Mouse (Mus musculus): ENCODE measurements around the gene Ssbp2. TPM values are rescaled to one million over a fixed set of nuclear protein-coding genes. Genes with fewer than 3 reads are reported as not detected.

The Ssbp2 gene
- polyA plus RNA-seq, 1 experiment = 2.5 TPM

DNA sequence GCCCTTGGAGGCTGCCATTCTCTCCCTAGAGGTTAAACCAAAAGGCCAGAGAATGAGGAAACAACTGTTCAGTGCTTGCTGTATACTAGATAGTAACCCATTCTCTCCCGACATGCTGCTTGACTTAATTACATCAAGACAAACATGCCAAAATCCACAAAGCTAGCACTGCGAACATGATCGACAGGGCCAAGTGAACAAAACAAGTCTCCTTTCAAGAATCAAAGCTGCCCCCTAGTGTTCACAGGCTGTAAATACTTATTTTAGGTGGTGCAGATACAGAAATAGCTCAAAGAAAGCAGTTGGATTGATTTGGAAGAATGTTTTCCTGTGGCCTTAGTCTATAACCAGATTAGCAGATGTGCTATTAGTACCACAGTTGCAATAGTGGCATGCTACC, 236.9 kb downstream of the Ssbp2 start:
- no peaks in the 10 kb centered on the region for H3K9me3 ChIP-seq (ENCODE audit: control insufficient read depth, low read length)
- H3K36me3 ChIP-seq (ENCODE audit: control insufficient read depth) = peaks cover 51% of the 10 kb centered on the region
- H3K4me3 ChIP-seq (replicated peaks) = no peak overlapping the region
- TF ChIP-seq GATA1 (IDR thresholded peaks at IDR 0.05; ENCODE audit: low read length) (no peak), TAL1 (IDR thresholded peaks at IDR 0.05; ENCODE audit: low read length) (no peak)
- H3K27me3 ChIP-seq (ENCODE audit: control insufficient read depth) = no peaks in the 10 kb centered on the region
- no peaks in the 10 kb centered on the region for H3K4me1 ChIP-seq (ENCODE audit: control insufficient read depth)

DNA sequence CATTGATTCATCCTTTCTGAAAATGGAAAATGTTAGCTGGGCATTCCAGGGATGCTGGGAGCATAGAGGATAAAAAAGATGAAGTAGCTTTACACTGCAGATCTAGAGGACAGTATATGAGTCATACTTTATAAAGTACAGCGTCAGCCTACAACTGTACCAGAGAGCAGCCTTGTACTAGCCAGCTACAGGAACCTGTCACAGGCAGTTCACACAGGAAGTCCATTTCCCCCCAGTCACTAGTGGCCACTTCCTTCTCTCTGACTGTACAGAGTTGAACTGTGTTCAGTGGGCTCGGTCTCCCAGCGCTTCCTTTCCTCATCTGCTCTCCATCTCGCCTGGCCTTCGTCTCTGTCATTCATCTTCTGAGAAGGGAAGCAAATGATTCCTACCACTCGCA, 242.3 kb downstream of the Ssbp2 start:
- Histone ChIP-seq H3K4me1 (ENCODE audit: control insufficient read depth) (no peaks in the 10 kb centered on the region), H3K9me3 (ENCODE audit: control insufficient read depth, low read length) (no peaks in the 10 kb centered on the region), H3K36me3 (ENCODE audit: control insufficient read depth) (peaks cover 44% of the 10 kb centered on the region), H3K27me3 (ENCODE audit: control insufficient read depth) (no peaks in the 10 kb centered on the region), H3K4me3 (replicated peaks) (no peak overlapping the region)
- TF ChIP-seq GATA1 (IDR thresholded peaks at IDR 0.05; ENCODE audit: low read length) (no peak), TAL1 (IDR thresholded peaks at IDR 0.05; ENCODE audit: low read length) (no peak)

GRCm38 (mm10) chr13:91719487-91719886, 259.4 kb downstream of the Ssbp2 start:
- no peaks in the 10 kb centered on the region for H3K9me3 ChIP-seq (ENCODE audit: control insufficient read depth, low read length)
- H3K27me3 ChIP-seq (ENCODE audit: control insufficient read depth) = no peaks in the 10 kb centered on the region
- H3K4me1 ChIP-seq (ENCODE audit: control insufficient read depth) = no peaks in the 10 kb centered on the region
- TF ChIP-seq TAL1 (IDR thresholded peaks at IDR 0.05; ENCODE audit: low read length) (no peak), GATA1 (IDR thresholded peaks at IDR 0.05; ENCODE audit: low read length) (no peak)
- H3K4me3 ChIP-seq (replicated peaks) = no peak overlapping the region
- no peaks in the 10 kb centered on the region for H3K36me3 ChIP-seq (ENCODE audit: control insufficient read depth)

DNA sequence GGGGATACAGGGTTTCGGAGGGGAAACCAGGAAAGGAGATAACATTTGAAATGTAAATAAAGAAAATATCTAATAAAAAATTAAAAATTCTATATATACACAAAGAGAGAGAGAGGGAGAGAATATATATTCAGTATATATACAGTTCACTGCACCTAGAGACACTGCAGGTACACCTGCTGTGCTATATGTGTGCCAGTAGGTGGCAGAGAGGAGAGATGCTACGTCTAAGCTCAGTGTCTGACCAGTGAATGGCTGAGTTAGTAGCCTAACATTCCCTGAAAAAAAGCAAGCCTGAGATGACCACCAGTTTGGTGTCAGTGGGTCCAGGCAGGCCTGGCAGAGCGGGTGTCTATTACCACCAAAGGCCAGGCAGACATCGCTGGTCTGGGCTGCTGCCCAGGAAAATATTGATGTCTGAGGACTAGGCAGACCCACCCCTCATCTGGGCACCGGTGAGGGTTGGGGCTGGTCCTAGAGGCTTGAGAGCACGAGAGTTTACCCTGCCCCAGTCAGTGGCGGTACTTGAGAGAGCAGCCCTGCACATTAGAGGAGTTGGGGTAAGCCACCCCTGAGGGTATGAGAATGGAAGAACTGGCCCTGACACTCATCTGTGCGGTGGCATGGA, 263.1 kb downstream of the Ssbp2 start:
- Histone ChIP-seq H3K36me3 (ENCODE audit: control insufficient read depth) (no peaks in the 10 kb centered on the region), H3K4me3 (replicated peaks) (no peak overlapping the region), H3K4me1 (ENCODE audit: control insufficient read depth) (no peaks in the 10 kb centered on the region), H3K27me3 (ENCODE audit: control insufficient read depth) (no peaks in the 10 kb centered on the region), H3K9me3 (ENCODE audit: control insufficient read depth, low read length) (no peaks in the 10 kb centered on the region)
- TF ChIP-seq TAL1 (IDR thresholded peaks at IDR 0.05; ENCODE audit: low read length) (no peak), GATA1 (IDR thresholded peaks at IDR 0.05; ENCODE audit: low read length) (no peak)

DNA sequence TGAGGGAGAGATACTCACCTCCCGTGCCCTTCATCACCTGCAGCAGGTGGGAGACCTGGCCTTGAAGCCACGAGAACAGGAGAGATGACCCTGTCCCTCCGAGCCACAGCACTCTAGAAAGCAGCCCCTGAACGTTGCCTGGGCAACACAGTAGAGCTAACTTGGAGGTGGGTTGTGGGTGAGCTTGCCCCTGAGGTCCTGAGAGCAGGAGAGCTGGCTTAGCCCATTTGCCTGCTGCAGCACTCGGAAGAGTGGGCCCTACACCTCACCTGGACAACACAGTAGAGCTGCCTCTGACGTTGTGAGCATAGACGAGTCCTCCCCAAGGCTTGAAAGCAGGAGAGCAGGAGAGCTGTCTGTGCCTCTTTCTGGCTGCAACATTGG, 263.6 kb downstream of the Ssbp2 start:
- no peaks in the 10 kb centered on the region for H3K4me1 ChIP-seq (ENCODE audit: control insufficient read depth)
- H3K36me3 ChIP-seq (ENCODE audit: control insufficient read depth) = no peaks in the 10 kb centered on the region
- no peaks in the 10 kb centered on the region for H3K27me3 ChIP-seq (ENCODE audit: control insufficient read depth)
- no peak for TF ChIP-seq GATA1 (IDR thresholded peaks at IDR 0.05; ENCODE audit: low read length)
- no peak for TF ChIP-seq TAL1 (IDR thresholded peaks at IDR 0.05; ENCODE audit: low read length)
- no peak overlapping the region for H3K4me3 ChIP-seq (replicated peaks)
- H3K9me3 ChIP-seq (ENCODE audit: control insufficient read depth, low read length) = no peaks in the 10 kb centered on the region

DNA sequence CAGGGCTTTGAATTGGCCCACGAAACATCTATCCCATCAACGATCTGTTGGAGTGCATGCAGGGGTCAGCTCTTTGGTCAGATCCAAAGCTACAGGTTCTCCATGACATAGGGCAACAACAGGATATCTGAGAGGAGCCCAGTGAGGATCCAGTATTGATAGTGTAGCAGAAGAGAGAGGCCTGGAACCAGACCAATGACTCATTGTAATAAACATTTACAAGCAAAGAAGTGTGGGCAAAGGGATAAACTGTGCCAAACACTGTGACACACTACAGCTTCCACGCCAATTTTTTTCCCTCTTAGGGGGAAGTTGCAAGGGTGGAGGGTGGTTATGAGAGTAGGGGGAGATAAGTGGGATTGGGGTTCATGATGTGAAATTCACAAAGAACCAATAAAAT, 264.1 kb downstream of the Ssbp2 start:
- no peaks in the 10 kb centered on the region for H3K4me1 ChIP-seq (ENCODE audit: control insufficient read depth)
- TF ChIP-seq TAL1 (IDR thresholded peaks at IDR 0.05; ENCODE audit: low read length) (no peak), GATA1 (IDR thresholded peaks at IDR 0.05; ENCODE audit: low read length) (no peak)

DNA sequence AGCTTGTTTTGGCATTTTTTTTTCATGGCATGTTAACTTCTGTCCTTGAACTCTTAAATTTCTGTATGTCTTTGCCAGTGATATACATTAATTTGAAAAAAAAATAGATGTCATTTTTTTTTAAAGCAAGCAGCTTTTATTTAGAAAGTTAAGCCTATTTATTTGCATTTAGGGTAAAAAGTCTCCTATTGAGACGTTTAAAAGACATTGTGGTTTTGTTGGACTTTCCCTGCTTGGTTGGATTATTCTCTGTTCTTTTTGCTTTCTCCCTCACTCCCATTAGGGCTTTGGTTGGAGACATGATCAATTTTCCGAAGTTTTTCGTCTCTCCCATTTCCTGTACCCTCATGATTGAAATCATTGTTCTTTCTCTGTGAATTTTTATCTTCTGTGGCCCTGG, 265.0 kb downstream of the Ssbp2 start:
- no peak overlapping the region for H3K4me3 ChIP-seq (replicated peaks)
- no peaks in the 10 kb centered on the region for H3K9me3 ChIP-seq (ENCODE audit: control insufficient read depth, low read length)
- H3K36me3 ChIP-seq (ENCODE audit: control insufficient read depth) = no peaks in the 10 kb centered on the region
- no peak for TF ChIP-seq GATA1 (IDR thresholded peaks at IDR 0.05; ENCODE audit: low read length)
- no peak for TF ChIP-seq TAL1 (IDR thresholded peaks at IDR 0.05; ENCODE audit: low read length)
- no peaks in the 10 kb centered on the region for H3K27me3 ChIP-seq (ENCODE audit: control insufficient read depth)
- H3K4me1 ChIP-seq (ENCODE audit: control insufficient read depth) = no peaks in the 10 kb centered on the region

More for the DNA sequence above, 264.1 kb downstream of the Ssbp2 start:
- Histone ChIP-seq H3K9me3 (ENCODE audit: control insufficient read depth, low read length) (no peaks in the 10 kb centered on the region), H3K4me3 (replicated peaks) (no peak overlapping the region), H3K27me3 (ENCODE audit: control insufficient read depth) (no peaks in the 10 kb centered on the region), H3K36me3 (ENCODE audit: control insufficient read depth) (no peaks in the 10 kb centered on the region)

GRCm38 (mm10) chr13:91727899-91728298, 267.8 kb downstream of the Ssbp2 start:
- Histone ChIP-seq H3K4me3 (replicated peaks) (no peak overlapping the region), H3K9me3 (ENCODE audit: control insufficient read depth, low read length) (no peaks in the 10 kb centered on the region), H3K36me3 (ENCODE audit: control insufficient read depth) (no peaks in the 10 kb centered on the region), H3K27me3 (ENCODE audit: control insufficient read depth) (no peaks in the 10 kb centered on the region), H3K4me1 (ENCODE audit: control insufficient read depth) (no peaks in the 10 kb centered on the region)
- TF ChIP-seq GATA1 (IDR thresholded peaks at IDR 0.05; ENCODE audit: low read length) (no peak), TAL1 (IDR thresholded peaks at IDR 0.05; ENCODE audit: low read length) (no peak)

DNA sequence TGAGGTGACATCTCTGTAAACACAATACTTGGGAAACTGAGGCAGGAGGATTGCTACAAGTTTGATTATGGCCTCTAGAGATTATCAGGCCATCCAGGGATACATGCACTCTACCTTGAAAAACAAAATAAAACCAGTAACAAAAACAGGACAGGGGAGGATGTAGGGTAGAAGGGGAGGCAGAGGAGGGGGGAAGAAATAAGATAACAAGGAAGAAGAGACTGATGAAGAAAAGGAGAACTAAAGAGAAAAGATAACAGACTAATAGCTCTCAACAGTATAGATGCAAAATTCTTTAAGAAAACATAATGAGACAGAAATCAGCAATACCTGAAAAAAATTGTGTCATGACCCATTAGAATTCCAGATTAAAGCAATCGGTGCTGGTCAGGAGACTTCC, 277.1 kb downstream of the Ssbp2 start:
- no peak for TF ChIP-seq GATA1 (IDR thresholded peaks at IDR 0.05; ENCODE audit: low read length)
- TF ChIP-seq TAL1 (IDR thresholded peaks at IDR 0.05; ENCODE audit: low read length) = no peak
- Histone ChIP-seq H3K36me3 (ENCODE audit: control insufficient read depth) (no peaks in the 10 kb centered on the region), H3K4me3 (replicated peaks) (no peak overlapping the region), H3K9me3 (ENCODE audit: control insufficient read depth, low read length) (no peaks in the 10 kb centered on the region), H3K27me3 (ENCODE audit: control insufficient read depth) (peaks cover 18% of the 10 kb centered on the region), H3K4me1 (ENCODE audit: control insufficient read depth) (no peaks in the 10 kb centered on the region)

- Histone ChIP-seq H3K9me3 (ENCODE audit: control insufficient read depth, low read length) (no peaks in the 10 kb centered on the region), H3K36me3 (ENCODE audit: control insufficient read depth) (no peaks in the 10 kb centered on the region), H3K4me1 (ENCODE audit: control insufficient read depth) (no peaks in the 10 kb centered on the region), H3K4me3 (replicated peaks) (peak overlapping the region; percentile 50), H3K27me3 (ENCODE audit: control insufficient read depth) (peaks cover 25% of the 10 kb centered on the region)
- TF ChIP-seq TAL1 (IDR thresholded peaks at IDR 0.05; ENCODE audit: low read length) (no peak), GATA1 (IDR thresholded peaks at IDR 0.05; ENCODE audit: low read length) (no peak)
Measured at GRCm38 (mm10) chr13:91740851-91741250, 280.8 kb downstream of the Ssbp2 start.

Measured in erythroblast, embryonic 14.5 days (primary cell).